Mouse (Mus musculus) ovary, postnatal 14 days (tissue): ENCODE measurements around the gene Vps37b.

Experiments
- DNase-seq: peaks from one replicate; pipeline ENCODE4 v3.0.0; 2022; ENCODE audit warnings: low spot score

Vps37b gene

GRCm38 (mm10) chr5:124045453-124046010 lies 13.5 kb upstream of the Vps37b start:
- DNase-seq = no peak

DNA sequence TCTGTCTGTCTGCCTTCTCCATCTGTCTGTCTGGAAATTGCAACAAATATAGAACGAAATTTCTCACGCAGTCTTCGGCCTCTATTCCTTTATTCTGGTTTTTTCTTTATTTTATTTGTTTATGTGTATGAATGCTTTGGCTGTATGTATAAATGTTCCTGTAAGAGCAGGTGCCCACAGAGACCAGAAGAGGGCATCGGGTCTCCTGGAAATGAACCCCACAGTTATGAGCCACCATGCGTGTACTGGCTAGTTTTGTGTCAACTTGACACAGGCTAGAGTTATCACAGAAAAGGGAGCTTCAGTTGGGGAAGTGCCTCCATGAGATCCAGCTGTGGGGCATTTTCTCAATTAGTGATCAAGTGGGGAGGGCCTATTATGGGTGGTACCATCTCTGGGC lies 11.9 kb upstream of the Vps37b start:
- DNase-seq = no peak

- no peak for DNase-seq
These were observed 11.3 kb upstream of the Vps37b start for GRCm38 (mm10) chr5:124043212-124043978.

- DNase-seq = no peak
These were observed 9.0 kb upstream of the Vps37b start for GRCm38 (mm10) chr5:124041097-124041496.

DNA sequence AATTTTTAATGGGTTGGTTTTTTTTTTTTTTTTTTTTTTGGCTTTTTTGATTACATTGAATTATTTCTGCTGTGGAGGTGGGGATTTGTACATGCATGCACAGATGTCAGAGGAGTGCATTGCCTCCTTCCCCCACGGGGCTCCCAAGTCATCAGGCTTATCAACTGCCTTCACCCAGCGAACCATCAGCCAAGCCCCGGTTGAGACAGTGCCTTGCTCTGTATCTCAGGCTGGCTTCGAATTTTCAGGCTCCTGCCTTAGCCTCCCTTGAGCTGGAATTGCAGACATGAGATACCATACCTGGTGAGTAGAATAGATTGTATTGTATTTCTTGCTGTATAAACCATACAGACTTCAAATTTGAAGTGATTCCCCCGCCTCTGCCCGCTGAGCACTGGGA lies 7.5 kb upstream of the Vps37b start:
- DNase-seq = no peak

DNA sequence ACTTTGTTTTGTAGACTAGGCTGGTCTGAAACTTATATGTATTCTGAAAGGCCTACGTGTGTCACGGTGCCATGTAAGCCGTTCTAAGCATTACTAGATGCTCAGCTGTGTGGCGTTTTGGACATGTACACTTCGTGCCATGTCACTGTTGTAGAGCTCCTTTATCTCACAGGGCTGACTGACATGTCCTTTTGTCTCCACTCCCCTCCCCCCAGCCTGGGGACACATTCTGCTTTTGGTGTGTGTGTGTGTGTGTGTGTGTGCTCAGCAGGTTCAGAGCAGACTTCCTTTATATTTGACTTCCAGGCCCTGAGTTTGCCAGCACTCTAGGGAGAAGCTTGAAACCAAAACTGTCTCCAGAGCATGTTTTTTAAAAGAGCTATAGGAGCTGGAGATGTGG lies 4.8 kb upstream of the Vps37b start:
- no peak for DNase-seq

- DNase-seq = no peak
These were observed 4.3 kb upstream of the Vps37b start for GRCm38 (mm10) chr5:124036341-124036740.

GRCm38 (mm10) chr5:124035806-124036205 lies 3.7 kb upstream of the Vps37b start:
- DNase-seq = no peak

DNA sequence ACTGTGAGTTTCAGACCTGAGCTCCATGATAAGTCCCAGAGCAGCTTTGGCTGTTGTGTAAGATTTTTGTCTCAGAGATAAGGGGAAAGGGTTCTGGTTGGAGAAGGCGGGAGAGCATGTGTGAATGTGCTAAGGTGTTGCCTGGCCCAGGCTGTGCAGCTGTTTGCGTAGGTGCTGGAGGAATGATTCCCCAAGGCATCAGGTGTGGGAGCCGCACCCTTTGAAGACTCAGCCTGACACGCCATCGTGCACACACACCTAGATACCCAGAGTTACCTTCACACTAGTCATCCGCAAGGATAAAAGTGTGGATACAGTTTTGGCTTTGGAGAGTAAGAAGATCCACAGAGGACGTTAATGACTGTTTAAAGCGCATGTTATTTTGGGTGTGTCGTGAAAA lies 3.3 kb upstream of the Vps37b start:
- DNase-seq = no peak

GRCm38 (mm10) chr5:124034471-124034870 lies 2.4 kb upstream of the Vps37b start:
- DNase-seq = no peak

GRCm38 (mm10) chr5:124031068-124031955 lies 758 bp downstream of the Vps37b start:
- no peak for DNase-seq

- no peak for DNase-seq
These were observed 1.5 kb downstream of the Vps37b start for GRCm38 (mm10) chr5:124030386-124031067.

GRCm38 (mm10) chr5:124029220-124030035 lies 2.6 kb downstream of the Vps37b start:
- no peak for DNase-seq

DNA sequence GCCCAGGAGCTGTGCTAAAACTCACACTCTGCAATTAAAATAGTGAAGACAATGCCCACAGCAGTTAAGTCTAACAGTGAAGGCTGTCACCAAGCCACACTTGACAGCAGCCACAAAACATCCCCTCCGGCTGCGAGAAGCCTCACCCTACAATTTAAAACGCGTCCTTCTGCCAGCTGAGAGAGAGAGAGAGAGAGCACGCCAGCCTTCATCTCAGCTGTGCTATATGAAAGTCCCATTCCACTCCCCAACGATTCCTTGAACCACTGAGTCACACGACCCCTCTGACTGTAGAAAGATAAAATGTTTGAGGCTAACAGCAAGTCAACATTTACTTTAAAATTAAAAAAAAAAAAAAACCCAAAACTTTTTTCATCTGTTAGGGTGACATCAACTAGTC lies 3.4 kb downstream of the Vps37b start:
- no peak for DNase-seq

DNA sequence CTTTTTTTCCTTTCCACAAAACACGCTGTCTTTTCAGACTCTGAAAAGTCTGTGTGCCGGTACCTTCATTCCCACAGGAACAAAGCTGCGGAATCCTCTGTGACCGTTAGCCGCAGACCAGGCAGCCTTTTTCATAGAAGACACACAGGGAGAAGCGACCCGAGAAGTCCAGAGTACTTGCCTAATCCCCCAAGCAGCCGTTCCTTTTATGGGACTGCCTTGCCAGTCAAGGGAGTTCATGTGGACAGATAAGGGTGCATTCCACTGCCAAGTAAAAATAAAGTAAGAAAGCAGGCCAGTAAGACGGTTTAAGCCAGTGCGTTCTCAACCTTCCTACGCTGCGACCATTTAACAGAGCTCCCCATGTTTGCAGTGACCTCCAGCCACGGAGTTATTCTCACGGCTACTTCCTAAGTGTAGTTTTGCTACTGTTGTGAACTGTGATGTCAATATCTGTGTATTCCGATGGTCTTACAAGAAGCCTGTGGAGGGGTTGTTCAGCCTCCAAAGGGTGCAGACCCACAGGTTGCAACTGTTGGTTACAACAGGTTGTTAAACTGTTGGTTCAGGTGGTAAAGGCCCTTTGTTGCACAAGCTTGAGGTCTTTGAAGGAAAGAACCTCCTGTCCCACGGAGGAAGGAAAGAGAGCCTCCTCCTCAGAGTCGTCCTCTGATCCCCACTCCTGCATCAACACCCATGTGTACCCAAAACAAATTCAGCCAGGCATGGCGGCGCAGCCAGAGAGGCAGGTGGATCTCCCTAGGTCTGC lies 4.2 kb downstream of the Vps37b start:
- no peak for DNase-seq

DNA sequence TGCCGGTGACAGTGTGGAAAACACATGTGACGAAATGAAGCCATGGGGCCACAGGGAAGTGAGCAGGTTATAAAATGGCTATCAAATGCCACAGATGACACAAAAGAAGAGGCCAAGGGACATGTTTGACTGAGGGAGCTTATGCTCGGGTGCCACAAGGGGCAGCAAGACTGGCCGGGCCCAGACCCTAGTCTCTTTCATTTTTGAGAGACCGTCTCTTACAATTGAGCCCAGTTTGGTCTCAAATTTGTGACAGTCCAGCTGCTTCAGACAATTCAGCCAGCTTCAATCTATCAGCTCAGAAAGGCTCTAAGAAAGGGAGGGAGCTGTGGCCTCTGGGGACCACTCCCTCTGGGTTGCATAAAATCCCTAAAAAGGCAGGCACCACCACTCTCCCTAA lies 5.5 kb downstream of the Vps37b start:
- DNase-seq = no peak

- no peak for DNase-seq
These were observed 6.3 kb downstream of the Vps37b start for GRCm38 (mm10) chr5:124025587-124026441.

GRCm38 (mm10) chr5:124025146-124025545 lies 6.9 kb downstream of the Vps37b start:
- DNase-seq = no peak

GRCm38 (mm10) chr5:124024677-124025076 lies 7.4 kb downstream of the Vps37b start:
- no peak for DNase-seq

DNA sequence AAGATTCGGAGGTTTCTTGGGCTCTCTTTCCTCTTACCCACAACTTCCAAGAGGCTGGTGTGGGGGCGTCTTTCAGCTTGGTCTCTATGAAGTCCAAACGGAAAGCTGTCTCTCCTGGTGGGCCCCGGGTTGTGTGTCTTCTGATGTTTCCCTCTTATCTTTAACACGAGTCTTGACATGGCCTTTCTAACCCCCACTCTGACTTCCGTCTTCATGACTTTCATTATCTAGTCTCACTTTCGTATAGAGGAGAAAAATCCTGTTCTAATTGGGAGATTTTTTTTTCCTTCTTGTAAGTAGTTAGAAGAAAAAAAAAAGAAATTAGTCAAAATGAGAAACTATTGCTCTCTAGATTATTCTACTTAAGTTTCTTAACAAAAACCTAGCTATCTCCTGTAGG lies 9.7 kb downstream of the Vps37b start:
- no peak for DNase-seq
